Mouse (Mus musculus): ENCODE data around the gene Grin2b. TPM values are rescaled to one million over a fixed set of nuclear protein-coding genes. Genes with fewer than 3 reads are reported as not detected.

The Grin2b gene
- polyA plus RNA-seq, 2 experiments: 0.39 to 3.7 TPM

DNA sequence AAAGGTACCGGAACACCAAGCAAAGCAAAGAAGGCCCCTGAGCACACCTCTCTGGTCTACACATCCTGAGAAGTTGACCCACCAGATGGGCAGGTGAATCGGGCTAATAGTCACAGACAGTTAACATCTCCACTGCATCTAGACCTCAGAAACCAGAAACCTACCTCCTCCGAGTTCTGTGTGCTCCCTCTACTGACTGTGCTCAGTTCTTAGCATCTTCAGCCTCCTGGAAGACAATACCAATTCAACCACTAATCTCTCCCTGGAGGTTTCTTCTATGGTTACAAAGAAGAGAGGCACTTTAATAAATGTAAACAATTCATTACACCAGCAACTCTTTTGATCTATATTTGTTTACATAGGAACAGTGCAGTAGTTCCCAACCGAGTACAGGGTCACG, 6.0 kb downstream of the Grin2b start:
- Histone ChIP-seq H3K9me3 (ENCODE audit: control insufficient read depth, low read length) (no peaks in the 10 kb centered on the region), H3K36me3 (ENCODE audit: control insufficient read depth, insufficient read depth, low read length) (no peaks in the 10 kb centered on the region), H3K4me1 (ENCODE audit: control insufficient read depth, insufficient read depth, low read length) (peaks cover 9% of the 10 kb centered on the region), H3K9ac (ENCODE audit: low read depth, low read length, severe bottlenecking) (no peak overlapping the region), H3K27me3 (ENCODE audit: control insufficient read depth, insufficient read depth, low read length) (peaks cover 21% of the 10 kb centered on the region), H3K27ac (replicated peaks; ENCODE audit: low read depth, low read length) (no peak overlapping the region), H3K4me2 (replicated peaks; ENCODE audit: low read depth, low read length, severe bottlenecking) (no peak overlapping the region), H3K4me3 (replicated peaks; ENCODE audit: low read length) (no peak overlapping the region)
- ATAC-seq (ENCODE audit: low FRiP score, low read depth) (no peak), DNase-seq (ENCODE audit: low spot score) (no peak)
- 81% methylated on average over 5 of the region's 5 CpGs for WGBS
- TF ChIP-seq POLR2A (IDR thresholded peaks at IDR 0.05; ENCODE audit: borderline replicate concordance, extremely low read depth, insufficient read depth, insufficient read length): no peak

- H3K4me2 ChIP-seq (replicated peaks; ENCODE audit: low read depth, low read length, severe bottlenecking): no peak overlapping the region
- H3K4me3 ChIP-seq (replicated peaks; ENCODE audit: low read length): no peak overlapping the region
- peaks cover 3% of the 10 kb centered on the region; the same call in 1 of the 2 replicates for H3K27me3 ChIP-seq (ENCODE audit: control insufficient read depth, insufficient read depth, low read length)
- H3K9me3 ChIP-seq (ENCODE audit: control insufficient read depth, low read length): no peaks in the 10 kb centered on the region
- H3K9ac ChIP-seq (ENCODE audit: low read depth, low read length, severe bottlenecking): no peak overlapping the region
- ATAC-seq (ENCODE audit: low FRiP score, low read depth) (no peak), DNase-seq (ENCODE audit: low spot score) (peak; percentile 23)
- no peak for TF ChIP-seq POLR2A (IDR thresholded peaks at IDR 0.05; ENCODE audit: borderline replicate concordance, extremely low read depth, insufficient read depth, insufficient read length)
- H3K36me3 ChIP-seq (ENCODE audit: control insufficient read depth, insufficient read depth, low read length): no peaks in the 10 kb centered on the region
- H3K27ac ChIP-seq (replicated peaks; ENCODE audit: low read depth, low read length): no peak overlapping the region
- H3K4me1 ChIP-seq (ENCODE audit: control insufficient read depth, insufficient read depth, low read length): 0 out of 2 replicates have a peak, but pooled peaks cover 5% of the 10 kb centered on the region
- WGBS: 65% methylated on average over 9 of the region's 9 CpGs
Observed at GRCm38 (mm10) chr6:136165443-136166077, 7.8 kb downstream of the Grin2b start.

DNA sequence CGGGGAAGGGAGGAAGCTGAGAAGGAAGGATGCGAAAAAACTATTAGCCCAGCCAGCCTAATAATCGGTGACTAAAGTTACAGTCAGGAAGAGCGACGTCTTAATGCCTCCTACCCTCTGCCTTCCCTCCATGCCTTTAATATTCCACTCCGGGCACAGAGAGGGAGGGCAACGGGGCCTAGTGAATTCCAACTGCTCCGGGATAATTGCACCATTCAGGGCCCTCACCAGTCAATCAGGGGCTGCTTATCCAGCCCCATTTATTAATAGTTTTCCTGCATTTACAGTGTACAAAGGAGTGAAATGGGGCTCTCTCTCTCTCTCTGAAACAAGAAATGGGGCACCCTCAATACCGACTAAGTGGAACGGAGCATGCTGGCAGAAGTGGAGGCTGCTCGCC, 11.2 kb downstream of the Grin2b start:
- Histone ChIP-seq H3K27ac (replicated peaks; ENCODE audit: low read depth, low read length) (no peak overlapping the region), H3K27me3 (ENCODE audit: control insufficient read depth, insufficient read depth, low read length) (no peaks in the 10 kb centered on the region), H3K4me3 (replicated peaks; ENCODE audit: low read length) (no peak overlapping the region), H3K9me3 (ENCODE audit: control insufficient read depth, low read length) (no peaks in the 10 kb centered on the region), H3K36me3 (ENCODE audit: control insufficient read depth, insufficient read depth, low read length) (no peaks in the 10 kb centered on the region), H3K4me2 (replicated peaks; ENCODE audit: low read depth, low read length, severe bottlenecking) (no peak overlapping the region), H3K9ac (ENCODE audit: low read depth, low read length, severe bottlenecking) (no peak overlapping the region), H3K4me1 (ENCODE audit: control insufficient read depth, insufficient read depth, low read length) (0 out of 2 replicates have a peak, but pooled peaks cover 5% of the 10 kb centered on the region)
- DNase-seq (ENCODE audit: low spot score) (no peak), ATAC-seq (ENCODE audit: low FRiP score, low read depth) (no peak)
- TF ChIP-seq POLR2A (IDR thresholded peaks at IDR 0.05; ENCODE audit: borderline replicate concordance, extremely low read depth, insufficient read depth, insufficient read length): no peak
- WGBS: 68% methylated on average over 11 of the region's 11 CpGs

DNA sequence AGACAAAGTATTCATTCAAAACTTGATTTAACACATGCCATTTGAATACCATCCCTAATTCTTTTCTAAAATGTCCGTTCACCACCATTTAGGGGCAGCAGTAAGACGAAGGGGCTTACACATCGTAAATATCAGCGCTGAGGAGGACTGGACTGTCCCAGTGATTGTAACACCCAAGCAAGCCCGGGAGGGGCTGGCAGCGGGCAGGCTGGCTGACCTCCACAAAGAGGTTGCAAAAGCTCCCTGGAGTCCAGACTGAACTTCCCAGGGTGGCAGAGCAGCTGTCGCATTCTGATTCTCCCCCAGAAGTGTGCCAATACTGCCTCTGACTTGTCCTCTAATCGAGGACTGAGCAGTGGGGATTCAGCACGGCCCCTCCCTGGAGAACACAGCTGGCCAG, 19.9 kb downstream of the Grin2b start:
- 45% methylated on average over 9 of the region's 9 CpGs for WGBS
- no peak overlapping the region for H3K9ac ChIP-seq (ENCODE audit: low read depth, low read length, severe bottlenecking)
- no peaks in the 10 kb centered on the region for H3K36me3 ChIP-seq (ENCODE audit: control insufficient read depth, insufficient read depth, low read length)
- H3K4me1 ChIP-seq (ENCODE audit: control insufficient read depth, insufficient read depth, low read length): no peaks in the 10 kb centered on the region
- no peaks in the 10 kb centered on the region for H3K9me3 ChIP-seq (ENCODE audit: control insufficient read depth, low read length)
- H3K27me3 ChIP-seq (ENCODE audit: control insufficient read depth, insufficient read depth, low read length): no peaks in the 10 kb centered on the region
- DNase-seq (ENCODE audit: low spot score) (no peak), ATAC-seq (ENCODE audit: low FRiP score, low read depth) (no peak)
- H3K4me3 ChIP-seq (replicated peaks; ENCODE audit: low read length): no peak overlapping the region
- no peak for TF ChIP-seq POLR2A (IDR thresholded peaks at IDR 0.05; ENCODE audit: borderline replicate concordance, extremely low read depth, insufficient read depth, insufficient read length)
- H3K27ac ChIP-seq (replicated peaks; ENCODE audit: low read depth, low read length): no peak overlapping the region
- H3K4me2 ChIP-seq (replicated peaks; ENCODE audit: low read depth, low read length, severe bottlenecking): no peak overlapping the region

- ATAC-seq (ENCODE audit: low FRiP score, low read depth) (peak; percentile 44), DNase-seq (ENCODE audit: low spot score) (peak; percentile 32)
- Histone ChIP-seq H3K27me3 (ENCODE audit: control insufficient read depth, insufficient read depth, low read length) (no peaks in the 10 kb centered on the region), H3K27ac (replicated peaks; ENCODE audit: low read depth, low read length) (0 out of 2 replicates have a peak overlapping the region, but pooled peaks have one; percentile 50), H3K4me1 (ENCODE audit: control insufficient read depth, insufficient read depth, low read length) (no peaks in the 10 kb centered on the region), H3K9me3 (ENCODE audit: control insufficient read depth, low read length) (no peaks in the 10 kb centered on the region), H3K9ac (ENCODE audit: low read depth, low read length, severe bottlenecking) (no peak overlapping the region), H3K4me2 (replicated peaks; ENCODE audit: low read depth, low read length, severe bottlenecking) (no peak overlapping the region), H3K4me3 (replicated peaks; ENCODE audit: low read length) (no peak overlapping the region), H3K36me3 (ENCODE audit: control insufficient read depth, insufficient read depth, low read length) (no peaks in the 10 kb centered on the region)
- 39% methylated on average over 5 of the region's 6 CpGs for WGBS
- no peak for TF ChIP-seq POLR2A (IDR thresholded peaks at IDR 0.05; ENCODE audit: borderline replicate concordance, extremely low read depth, insufficient read depth, insufficient read length)
Observed at GRCm38 (mm10) chr6:136150064-136150463, 23.2 kb downstream of the Grin2b start.
